Mouse (Mus musculus) CH12.LX (cell line): ENCODE measurements around the gene Atl3. TPM values are rescaled to one million over a fixed set of nuclear protein-coding genes. Genes with fewer than 3 reads are reported as not detected.

Source experiments
- DNase-seq: peaks from one replicate; pipeline ENCODE4 v3.0.0-alpha.2; 2013; ENCODE audit errors: extremely low read depth
- H3K27ac ChIP-seq: 2 replicates; pipeline ENCODE4 v1.5.1; 2012; ENCODE audit warnings: low read depth, mild to moderate bottlenecking, control low read depth, moderate library complexity; ENCODE audit not compliant: insufficient read depth
- H3K27me3 ChIP-seq: replicated peaks from 2 replicates; pipeline ENCODE3; 2012; ENCODE audit warnings: inconsistent platforms
- H3K36me3 ChIP-seq, 2 experiments: replicated peaks in 1 of 2; 2 replicates each; pipeline versions ENCODE3 to v1.6.1; 2012; ENCODE audit warnings: inconsistent platforms in 1 of 2, low read length in 1 of 2, mild to moderate bottlenecking in 1 of 2, mixed read lengths in 1 of 2, moderate library complexity in 1 of 2; ENCODE audit not compliant: control insufficient read depth in 1 of 2, insufficient read depth in 1 of 2
- H3K4me1 ChIP-seq, 2 experiments: 2 replicates each; pipeline ENCODE4 v1.6.1; 2012; ENCODE audit warnings: inconsistent platforms in 1 of 2, moderate library complexity in 1 of 2; ENCODE audit not compliant: insufficient read depth in 2 of 2, control insufficient read depth in 1 of 2
- H3K4me2 ChIP-seq: 2 replicates; pipeline ENCODE4 v1.6.1; 2012; ENCODE audit warnings: low read depth, mild to moderate bottlenecking, control low read depth; ENCODE audit not compliant: poor library complexity, insufficient read depth, severe bottlenecking
- H3K4me3 ChIP-seq, 3 experiments: fragments of 150-350 bp in 1 of 3; sonication (generic) in 1 of 3; replicated peaks in 1 of 3; 2 replicates each; pipeline versions ENCODE3 to v1.5.1; 2011 to 2012; ENCODE audit warnings: low read depth in 2 of 3, low read length in 2 of 3, mild to moderate bottlenecking in 2 of 3, moderate library complexity in 2 of 3, control low read depth in 1 of 3, improper control_type of control experiment in 1 of 3, inconsistent platforms in 1 of 3, mixed read lengths in 1 of 3; ENCODE audit not compliant: poor library complexity in 1 of 3
- H3K79me2 ChIP-seq: replicated peaks from 2 replicates; pipeline ENCODE4 v1.6.1; 2012; ENCODE audit warnings: mild to moderate bottlenecking, moderate library complexity; ENCODE audit not compliant: control insufficient read depth, poor library complexity, insufficient read depth, severe bottlenecking; ENCODE audit errors: extremely low read depth
- H3K9ac ChIP-seq: 2 replicates; pipeline ENCODE4 v1.6.1; 2012; ENCODE audit warnings: low read depth, mild to moderate bottlenecking, control low read depth, moderate library complexity; ENCODE audit not compliant: insufficient read depth
- H3K9me3 ChIP-seq: replicated peaks from 2 replicates; pipeline ENCODE3; 2012; ENCODE audit warnings: low read length, inconsistent platforms, mixed read lengths
- BHLHE40 ChIP-seq: IDR thresholded peaks from 2 replicates; pipeline ENCODE4 v1.6.1; 2011; ENCODE audit warnings: mild to moderate bottlenecking, low read depth, low read length, improper control_type of control experiment
- CHD1 ChIP-seq: IDR thresholded peaks from 2 replicates; pipeline ENCODE4 v1.6.1; 2012; ENCODE audit warnings: low read depth, low read length, improper control_type of control experiment, inconsistent platforms
- E2F4 ChIP-seq: IDR thresholded peaks from 2 replicates; pipeline ENCODE4 v1.6.1; 2011; ENCODE audit warnings: low read depth, low read length, improper control_type of control experiment; ENCODE audit not compliant: insufficient replicate concordance
- ELF1 ChIP-seq: IDR thresholded peaks from 2 replicates; pipeline ENCODE4 v1.6.1; 2014; ENCODE audit warnings: low read depth, mild to moderate bottlenecking, inconsistent platforms, low read length, improper control_type of control experiment
- EP300 ChIP-seq: IDR thresholded peaks from 2 replicates; pipeline ENCODE4 v1.6.1; 2011; ENCODE audit warnings: low read length, improper control_type of control experiment
- GABPA ChIP-seq: IDR thresholded peaks from 2 replicates; pipeline ENCODE4 v1.6.1; 2012; ENCODE audit warnings: low read depth, low read length, improper control_type of control experiment, inconsistent platforms; ENCODE audit not compliant: insufficient replicate concordance
- HCFC1 ChIP-seq: IDR thresholded peaks from 2 replicates; pipeline ENCODE4 v1.6.1; 2012; ENCODE audit warnings: low read depth, mild to moderate bottlenecking, inconsistent platforms, low read length, improper control_type of control experiment
- IRF4 ChIP-seq: IDR thresholded peaks from 2 replicates; pipeline ENCODE4 v1.6.1; 2014; ENCODE audit warnings: low read depth, mild to moderate bottlenecking, inconsistent platforms, low read length, improper control_type of control experiment
- JUN ChIP-seq: IDR thresholded peaks from 2 replicates; pipeline ENCODE4 v1.6.1; 2011; ENCODE audit warnings: low read depth, mild to moderate bottlenecking, low read length, improper control_type of control experiment, moderate library complexity; ENCODE audit not compliant: insufficient read depth
- KAT2A ChIP-seq: IDR thresholded peaks from 2 replicates; pipeline ENCODE4 v1.6.1; 2012; ENCODE audit warnings: low read length, improper control_type of control experiment, inconsistent platforms; ENCODE audit not compliant: insufficient replicate concordance
- MAX ChIP-seq: IDR thresholded peaks from 2 replicates; pipeline ENCODE4 v1.6.1; 2011; ENCODE audit warnings: low read length, improper control_type of control experiment
- MXI1 ChIP-seq: IDR thresholded peaks from 2 replicates; pipeline ENCODE4 v1.6.1; 2011; ENCODE audit warnings: mild to moderate bottlenecking, low read depth, low read length, improper control_type of control experiment
- NELFE ChIP-seq: IDR thresholded peaks from 2 replicates; pipeline ENCODE4 v1.6.1; 2011; ENCODE audit warnings: low read depth, low read length, improper control_type of control experiment
- NRF1 ChIP-seq: IDR thresholded peaks from 2 replicates; pipeline ENCODE4 v1.6.1; 2014; ENCODE audit warnings: low read depth, mild to moderate bottlenecking, inconsistent platforms, low read length, improper control_type of control experiment, moderate library complexity
- PAX5 ChIP-seq: IDR thresholded peaks from 2 replicates; pipeline ENCODE4 v1.6.1; 2012; ENCODE audit warnings: low read length, inconsistent platforms, mixed read lengths
- POLR2A ChIP-seq: IDR thresholded peaks from 2 replicates; pipeline ENCODE4 v1.6.1; 2011; ENCODE audit warnings: low read depth, mild to moderate bottlenecking, improper control_type of control experiment, low read length
- RAD21 ChIP-seq: IDR thresholded peaks from 2 replicates; pipeline ENCODE4 v1.6.1; 2011; ENCODE audit warnings: low read depth, mild to moderate bottlenecking, low read length, improper control_type of control experiment, moderate library complexity
- RCOR1 ChIP-seq: conservative IDR thresholded peaks from 2 replicates; pipeline ENCODE4 v1.6.1; 2012; ENCODE audit warnings: low read depth, mild to moderate bottlenecking, inconsistent platforms, low read length, improper control_type of control experiment
- SMC3 ChIP-seq: IDR thresholded peaks from 2 replicates; pipeline ENCODE4 v1.6.1; 2011; ENCODE audit warnings: low read depth, low read length, improper control_type of control experiment
- ZC3H11A ChIP-seq: IDR thresholded peaks from 2 replicates; pipeline ENCODE4 v1.6.1; 2012; ENCODE audit warnings: low read depth, mild to moderate bottlenecking, inconsistent platforms, low read length, improper control_type of control experiment
- dilution Hi-C: fragments of 300-500 bp; cut with MboI; formaldehyde crosslinking; loops from 2 replicates; pipeline ENCODE4 v1.14.3; 2020; ENCODE audit warnings: low sequenced_read_pairs; ENCODE audit not compliant: extremely low pct_unique_long_range_greater_than_20kb, extremely low pct_ligation_motif_present
- in situ Hi-C: fragments of 300-500 bp; cut with MboI; formaldehyde crosslinking; loops from 3 replicates; pipeline ENCODE4 v1.14.3; 2019; ENCODE audit warnings: low sequenced_read_pairs, low pct_ligation_motif_present, low pct_unique_long_range_greater_than_20kb, mixed read lengths
- polyA plus RNA-seq: library from polyadenylated mRNA; unstranded; fragments of >175 nt; gene quantifications from 2 replicates; pipeline ENCODE4 v1.2.1, GENCODE M21; 2012; ENCODE audit warnings: low read depth; ENCODE audit not compliant: insufficient read length
- total RNA-seq, 2 experiments: library from RNA; depleted of rRNA; stranded (reverse); fragments of 300-350 nt in 1 of 2; fragments of >200 nt in 1 of 2; gene quantifications; 2 replicates each; pipeline ENCODE4 v1.2.3; 2012 to 2014

Gene Atl3
- total and polyA plus RNA-seq, 3 experiments = 9.2 to 17.5 (median 14.3) TPM

DNA sequence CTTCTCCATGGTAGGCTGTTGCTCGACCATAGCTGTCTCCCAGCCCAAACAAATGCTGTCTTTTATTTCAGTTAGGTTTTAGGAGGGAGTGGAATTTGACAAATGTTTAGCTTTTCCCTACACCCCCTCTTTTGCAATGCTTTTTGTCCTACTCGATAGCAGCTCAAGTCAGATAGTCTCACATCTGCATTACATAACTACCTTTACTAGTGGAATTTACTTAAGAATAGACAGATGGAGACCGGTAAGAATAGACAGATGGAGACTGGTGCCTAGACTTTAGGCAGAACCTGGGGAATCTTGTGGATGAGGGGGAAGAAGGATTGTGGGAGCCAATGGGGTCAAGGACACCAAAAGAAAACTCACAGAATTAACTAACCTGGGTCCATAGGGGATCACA is 89.8 kb downstream of the Atl3 start:
- H3K27ac ChIP-seq = no peak overlapping the region
- dilution Hi-C loops (no loop called here), in situ Hi-C loops (no loop called here)
- no peak overlapping the region for H3K4me2 ChIP-seq
- peaks cover 4% of the 10 kb centered on the region for H3K9me3 ChIP-seq
- H3K4me1 ChIP-seq = peaks cover 2 to 16% of the 10 kb centered on the region in 2 experiments; a peak in 3 of 4 replicates
- TF ChIP-seq HCFC1 = no peak
- TF ChIP-seq NELFE = no peak
- TF ChIP-seq RCOR1 = no peak
- TF ChIP-seq IRF4 = no peak
- no peak for TF ChIP-seq POLR2A
- TF ChIP-seq SMC3 = no peak
- TF ChIP-seq E2F4 = no peak
- no peak for TF ChIP-seq BHLHE40
- H3K27me3 ChIP-seq = no peaks in the 10 kb centered on the region
- no peak overlapping the region for H3K9ac ChIP-seq
- H3K4me3 ChIP-seq = no peak overlapping the region
- peaks cover 36 to 61% of the 10 kb centered on the region in 2 experiments for H3K36me3 ChIP-seq
- H3K79me2 ChIP-seq = no peaks in the 10 kb centered on the region
- DNase-seq = no peak

DNA sequence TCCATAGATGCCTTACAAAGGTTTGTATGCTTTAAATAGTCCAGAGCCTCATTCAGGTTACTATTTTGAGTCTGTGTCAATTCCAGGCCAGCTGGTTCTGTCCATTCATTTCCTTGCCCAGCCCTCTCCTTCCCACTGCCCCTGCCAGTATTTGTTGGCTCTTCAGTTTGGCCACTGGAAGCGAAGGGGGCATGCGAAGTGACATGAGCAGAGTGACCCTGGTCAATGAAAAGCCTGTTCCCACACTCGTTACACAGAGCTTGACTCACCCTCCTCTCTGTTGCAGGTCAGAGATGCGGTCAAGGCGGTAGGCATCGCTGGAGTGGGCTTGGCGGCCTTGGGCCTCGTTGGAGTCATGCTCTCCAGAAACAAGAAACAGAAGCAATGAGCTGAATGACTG is 91.4 kb downstream of the Atl3 start:
- TF ChIP-seq CHD1 = no peak
- TF ChIP-seq ELF1 = no peak
- TF ChIP-seq PAX5 = no peak
- no peak for TF ChIP-seq KAT2A
- no peak for TF ChIP-seq MAX
- TF ChIP-seq MXI1 = no peak
- TF ChIP-seq E2F4 = no peak
- TF ChIP-seq NRF1 = no peak
- no peak for TF ChIP-seq RCOR1
- TF ChIP-seq RAD21 = no peak
- TF ChIP-seq ZC3H11A = no peak
- TF ChIP-seq EP300 = no peak
- no peak for TF ChIP-seq GABPA
- no peak for TF ChIP-seq NELFE
- no peak for TF ChIP-seq IRF4
- TF ChIP-seq JUN = no peak
- peaks cover 23 to 46% of the 10 kb centered on the region in 2 experiments for H3K36me3 ChIP-seq
- H3K27me3 ChIP-seq = no peaks in the 10 kb centered on the region
- H3K9me3 ChIP-seq = peaks cover 4% of the 10 kb centered on the region
- dilution Hi-C loops = no loop called here
- no peak for DNase-seq
- peaks cover 2 to 16% of the 10 kb centered on the region in 2 experiments; a peak in 3 of 4 replicates for H3K4me1 ChIP-seq
- no peak overlapping the region for H3K4me2 ChIP-seq
- H3K4me3 ChIP-seq = no peak overlapping the region
- H3K9ac ChIP-seq = no peak overlapping the region
- in situ Hi-C loops = no loop called here
- H3K79me2 ChIP-seq = no peaks in the 10 kb centered on the region
- no peak overlapping the region for H3K27ac ChIP-seq
